ENCODE assay signal across 21 mouse cellular contexts in genomic region chr10:8845230-8845770, GRCm38 (mm10). TPM values are rescaled to one million over a fixed set of nuclear protein-coding genes. Genes with fewer than 3 reads are reported as not detected.
DNase-seq lines count a peak whose midpoint lies in the region; ATAC-seq and TF ChIP-seq lines count a peak whose summit lies in the region.
"Had no signal": no experiment of that assay in that cellular context is flagged by ENCODE, and none has a peak within 500 bp of the region (broad histone marks: within the 10 kb centered on the region; RNA-seq: fewer than 3 reads in every experiment).

No protein-coding gene starts in this region.

- no peaks in the 10 kb centered on the region for H3K9me3 ChIP-seq in lung, embryonic 14.5 days (ENCODE audit: low read depth, low read length)
- H3K9me3 ChIP-seq: forebrain, embryonic 10.5 days; forebrain, embryonic 13.5 days; hindbrain, embryonic 12.5 days; hindbrain, embryonic 15.5 days had no signal

- peaks cover 4% of the 10 kb centered on the region; the same call in 1 of the 2 replicates for H3K36me3 ChIP-seq in lung, embryonic 14.5 days (ENCODE audit: insufficient read depth)
- H3K36me3 ChIP-seq: hindbrain, embryonic 15.5 days had no signal

- H3K4me1 ChIP-seq in lung, embryonic 14.5 days (ENCODE audit: insufficient read depth) = peaks cover 22% of the 10 kb centered on the region
- peaks cover 12% of the 10 kb centered on the region for H3K4me1 ChIP-seq in brown adipose tissue, adult 24 weeks (ENCODE audit: control insufficient read depth, insufficient read depth, insufficient read length, low read length)

- ATAC-seq in lung, embryonic 14.5 days (ENCODE audit: insufficient read depth) = peak; percentile 92
- ATAC-seq: activated CD4-positive, CD25-positive, alpha-beta regulatory T cell, adult 4 months; forebrain, embryonic 13.5 days; forebrain, embryonic 16.5 days had no signal

- no peak overlapping the region for H3K4me3 ChIP-seq in lung, embryonic 14.5 days (ENCODE audit: low read depth, low read length)
- no peak overlapping the region for H3K4me3 ChIP-seq in brown adipose tissue, adult 24 weeks (ENCODE audit: insufficient read depth, low read depth, low read length)
- H3K4me3 ChIP-seq: forebrain, embryonic 10.5 days; forebrain, embryonic 13.5 days; heart, adult 2 months; hindbrain, embryonic 12.5 days; hindbrain, embryonic 15.5 days had no signal

- TF ChIP-seq CTCF in lung, embryonic 14.5 days (IDR thresholded peaks at IDR 0.05; ENCODE audit: low read depth) = no peak

- peak overlapping the region; percentile 73 for H3K27ac ChIP-seq in lung, embryonic 14.5 days (ENCODE audit: low read depth)
- H3K27ac ChIP-seq in brown adipose tissue, adult 24 weeks (replicated peaks; ENCODE audit: low read depth, low read length) = 0 out of 2 replicates have a peak overlapping the region, but pooled peaks have one; percentile 33
- H3K27ac ChIP-seq: forebrain, embryonic 10.5 days; forebrain, embryonic 13.5 days; heart, adult 2 months; hindbrain, embryonic 12.5 days; hindbrain, embryonic 15.5 days had no signal

- H3K9ac ChIP-seq in lung, embryonic 14.5 days = no peak overlapping the region
- H3K9ac ChIP-seq: forebrain, embryonic 13.5 days; hindbrain, embryonic 12.5 days; hindbrain, embryonic 15.5 days had no signal

- no peaks in the 10 kb centered on the region for H3K27me3 ChIP-seq in lung, embryonic 14.5 days (ENCODE audit: insufficient read depth, low read length)
- H3K27me3 ChIP-seq: forebrain, embryonic 13.5 days; hindbrain, embryonic 12.5 days; hindbrain, embryonic 15.5 days had no signal

- DNase-seq in lung, embryonic 14.5 days = peak; percentile 84
- DNase-seq in lung, postnatal 4 days = no peak
- DNase-seq in lung, postnatal 14 days = peak; percentile 24
- no peak for DNase-seq in spleen, postnatal 36 days (ENCODE audit: low spot score in 2 of 2)
- DNase-seq in heart, adult 9 months (ENCODE audit: low spot score in 2 of 2) = no peak
- DNase-seq: adrenal gland, adult 8-10 months; adrenal gland, postnatal 25 days; cerebellum, adult 18-20 months; cerebellum, adult 9-10 months; cerebellum, postnatal 14 days; gastrocnemius, postnatal 10 days; gastrocnemius, postnatal 36 days; heart, adult 2 months had no signal

- H3K4me2 ChIP-seq in lung, embryonic 14.5 days = 0 out of 2 replicates have a peak overlapping the region, but pooled peaks have one; percentile 7
- H3K4me2 ChIP-seq: forebrain, embryonic 13.5 days; heart, embryonic 11.5 days; hindbrain, embryonic 12.5 days; hindbrain, embryonic 15.5 days had no signal

- 20% methylated on average over 2 of the region's 2 CpGs for WGBS in lung, embryonic 14.5 days

RNA-seq across cellular contexts. Expression of gene Sash1, which starts 40.6 kb away (rescaled TPM):
- 4.2 and 6.4 TPM in 2 replicates for polyA plus RNA-seq in lung, embryonic 14.5 days (2014; fragmentation: Nextera tagmentation; extraction: Ambion mirVana)
- polyA plus RNA-seq in brown adipose tissue, adult 24 weeks (2012; ENCODE audit: insufficient read depth, insufficient read length, missing spikeins) = 14.1 and 18.2 TPM in 2 replicates

Comparison
In these comparisons a context has a peak if more than half of its experiments do, and no peak if none do; other contexts are left out.
1. DNase-seq: peak in lung, embryonic 14.5 days (single experiment) and lung, postnatal 14 days (single experiment); none in lung, postnatal 4 days (0 of 2), spleen, postnatal 36 days (0 of 2) and heart, adult 9 months (0 of 2).